Mouse (Mus musculus) heart, postnatal 10 days (tissue): ENCODE data around the gene Spg21. TPM values are rescaled to one million over a fixed set of nuclear protein-coding genes. Genes with fewer than 3 reads are reported as not detected.

Source experiments
- DNase-seq, 2 experiments: peaks; one replicate each; pipeline ENCODE4 v3.0.0; 2021
- intact Hi-C: fragments of 180-260 bp; cut with DNase I; formaldehyde crosslinking; loops from one replicate; pipeline ENCODE4 v1.15.1; 2025
- total RNA-seq, 2 experiments: library from RNA; stranded (reverse); gene quantifications; 2 replicates each; pipeline ENCODE4 v1.2.3; 2021

The Spg21 gene
- total RNA-seq, 2 experiments from 2014 or later, result 23.6 to 25.4 TPM

DNA sequence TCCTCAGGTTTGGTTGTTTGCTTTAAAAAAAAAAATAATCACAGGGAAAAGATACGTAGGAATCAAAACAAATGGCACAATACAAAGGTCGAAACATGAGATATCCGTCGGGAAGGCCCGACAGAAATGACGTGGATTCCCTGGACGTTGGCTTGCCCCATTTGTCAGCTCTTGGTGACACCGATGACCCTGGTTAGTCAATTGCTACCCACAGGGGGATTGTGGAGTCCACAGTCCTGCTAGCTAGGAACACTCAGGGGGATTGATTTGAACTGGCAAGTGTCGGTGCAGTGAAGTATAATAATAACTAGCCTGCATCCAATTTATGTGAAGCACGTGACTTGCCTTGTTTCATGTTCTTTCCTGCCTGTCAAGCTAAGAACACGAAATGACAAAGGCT, 6.9 kb downstream of the Spg21 start:
- intact Hi-C loops, result loop anchor here (10.0 kb wide), 1 partner anchor 117 kb away; the partner anchor contains the start of genes Pif1 and Plekho2
- DNase-seq, result peak in 1 of 2 experiments; percentile 8

GRCm38 (mm10) chr9:65472769-65473168, 12.0 kb downstream of the Spg21 start:
- no peak for DNase-seq
- intact Hi-C loops, result no loop called here

DNA sequence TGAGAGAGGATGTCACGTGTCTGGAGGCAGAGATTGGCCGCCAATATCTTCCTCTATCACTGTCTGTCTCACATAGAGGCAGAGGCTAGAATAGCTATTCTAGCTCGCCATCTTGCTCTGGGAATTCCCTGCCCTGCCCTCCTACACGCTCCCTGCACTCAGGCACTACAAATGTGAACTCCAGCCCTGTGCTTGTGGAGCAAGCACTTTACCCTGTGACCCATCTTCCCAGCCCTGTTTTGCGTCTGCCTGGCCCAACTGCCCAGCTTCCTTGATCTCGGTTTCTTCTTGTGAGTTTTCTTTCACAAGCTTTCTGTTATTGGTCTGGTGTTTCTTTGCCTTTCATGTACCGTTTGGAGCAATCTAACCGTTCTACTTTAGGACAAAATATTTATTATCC, 18.4 kb downstream of the Spg21 start:
- DNase-seq, result no peak
- intact Hi-C loops, result no loop called here

DNA sequence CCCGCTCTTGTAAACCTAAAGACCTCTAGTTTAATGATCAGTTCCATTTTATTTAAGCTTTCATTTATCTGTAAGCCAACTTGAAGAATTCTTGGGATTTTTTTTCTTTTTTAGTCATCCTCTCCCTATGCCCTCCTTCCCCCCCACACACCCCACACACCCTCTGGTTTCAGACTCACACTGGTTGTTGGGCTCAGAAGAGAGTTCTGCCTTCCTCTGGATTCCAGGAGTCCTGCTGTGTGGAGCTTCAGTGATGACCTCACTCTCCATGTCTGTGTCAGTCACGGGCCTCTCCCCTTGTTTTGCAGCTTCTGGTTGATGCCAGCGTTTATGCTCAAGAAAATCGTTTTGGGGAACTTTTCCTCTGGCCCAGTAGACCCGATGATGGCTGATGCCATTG, 19.3 kb downstream of the Spg21 start:
- intact Hi-C loops, result no loop called here
- DNase-seq, result no peak

DNA sequence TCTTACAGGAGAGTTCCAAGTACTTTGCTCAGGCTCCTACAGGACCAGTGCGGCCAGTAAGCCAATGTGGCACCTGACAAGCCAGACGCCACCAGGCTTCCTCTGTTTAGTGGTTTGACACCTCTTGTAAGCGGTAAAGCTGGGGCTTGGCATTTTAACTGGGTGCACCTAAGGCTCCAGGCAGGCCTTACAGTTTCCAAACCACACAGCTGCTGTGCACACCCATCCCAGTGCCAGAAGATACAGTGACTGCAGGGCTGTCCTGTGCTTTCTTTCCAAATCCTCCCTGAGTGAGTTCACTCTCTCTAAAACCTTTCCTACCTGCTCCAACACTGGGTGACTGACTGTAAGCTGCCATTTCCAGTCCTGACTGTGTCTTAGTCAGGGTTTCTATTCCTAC, 30.7 kb downstream of the Spg21 start:
- no peak for DNase-seq
- intact Hi-C loops, result no loop called here

GRCm38 (mm10) chr9:65492351-65492750, 31.6 kb downstream of the Spg21 start:
- intact Hi-C loops, result no loop called here

DNA sequence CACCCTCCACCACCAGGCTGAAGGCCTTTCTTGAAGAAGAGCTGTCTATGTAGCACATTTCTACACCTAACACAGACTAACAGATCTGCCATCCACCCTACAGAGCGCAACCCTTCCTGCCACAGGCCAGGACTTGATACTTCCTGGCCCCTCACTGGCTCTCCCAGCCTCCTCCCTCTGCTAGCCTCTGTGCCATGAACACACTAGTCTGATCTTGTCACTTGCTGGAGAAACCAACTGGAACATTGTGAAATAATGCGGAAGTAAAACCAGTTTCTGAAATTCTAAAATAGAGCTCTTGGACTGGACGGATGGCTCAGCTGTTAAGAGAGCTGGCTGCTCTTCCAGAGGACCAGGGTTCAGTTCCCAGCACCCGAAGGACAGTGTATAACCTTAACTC, 32.1 kb downstream of the Spg21 start:
- intact Hi-C loops, result no loop called here
- DNase-seq, result no peak

More at GRCm38 (mm10) chr9:65492351-65492750, 31.6 kb downstream of the Spg21 start:
- no peak for DNase-seq

GRCm38 (mm10) chr9:65502146-65502545, 41.4 kb downstream of the Spg21 start:
- intact Hi-C loops, result no loop called here
- DNase-seq, result peak in 1 of 2 experiments; percentile 11

GRCm38 (mm10) chr9:65502721-65503505, 42.2 kb downstream of the Spg21 start:
- no peak for DNase-seq
- intact Hi-C loops, result no loop called here

- intact Hi-C loops, result no loop called here
- no peak for DNase-seq
Observed at GRCm38 (mm10) chr9:65508449-65508848, 47.7 kb downstream of the Spg21 start.

GRCm38 (mm10) chr9:65512520-65512919, 51.8 kb downstream of the Spg21 start:
- no peak for DNase-seq
- intact Hi-C loops, result no loop called here

- intact Hi-C loops, result no loop called here
- DNase-seq, result no peak
Observed at GRCm38 (mm10) chr9:65514431-65514830, 53.7 kb downstream of the Spg21 start.

DNA sequence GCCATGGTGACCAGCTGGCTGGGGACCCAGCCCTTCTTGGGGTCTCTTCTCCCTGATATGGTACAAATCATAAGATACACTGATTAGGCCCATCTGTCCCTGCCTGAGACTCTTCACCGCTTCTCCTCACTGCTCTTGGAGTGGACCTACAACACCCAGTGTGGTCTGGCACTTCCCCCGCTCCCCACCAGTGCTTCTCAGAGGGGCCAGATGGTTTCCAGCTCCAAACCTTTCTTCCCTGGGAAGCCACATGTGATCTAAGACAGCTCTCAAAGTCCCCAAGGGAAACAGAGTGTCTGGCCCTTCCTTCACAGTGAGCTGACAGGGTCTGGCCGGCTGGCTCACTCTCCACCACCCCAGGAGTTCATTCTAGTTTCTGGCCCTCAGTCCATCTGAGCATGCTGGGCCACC, 54.1 kb downstream of the Spg21 start:
- no peak for DNase-seq
- intact Hi-C loops, result no loop called here

GRCm38 (mm10) chr9:65519807-65520504, 59.2 kb downstream of the Spg21 start, which contains the start of gene Ankdd1a:
Gene Ankdd1a, minus strand, starts transcription at chr9:65520193.
- intact Hi-C loops, result no loop called here
- no peak for DNase-seq

- DNase-seq, result no peak
- intact Hi-C loops, result no loop called here
Observed at GRCm38 (mm10) chr9:65520505-65520876, 59.7 kb downstream of the Spg21 start.

- intact Hi-C loops, result loop anchor here (1.0 kb wide), 1 partner anchor 58 kb away; no protein-coding TSS in a partner anchor
- DNase-seq, result peak; percentile 88 to 92
Observed at GRCm38 (mm10) chr9:65523611-65524364, 63.0 kb downstream of the Spg21 start.

- intact Hi-C loops, result no loop called here
- DNase-seq, result no peak
Observed at GRCm38 (mm10) chr9:65525445-65526195, 64.9 kb downstream of the Spg21 start.

- DNase-seq, result no peak
- intact Hi-C loops, result no loop called here
Observed at GRCm38 (mm10) chr9:65528417-65529038, 67.8 kb downstream of the Spg21 start.

- DNase-seq, result no peak
- intact Hi-C loops, result no loop called here
Observed at GRCm38 (mm10) chr9:65529659-65530058, 68.9 kb downstream of the Spg21 start.

- intact Hi-C loops, result no loop called here
- DNase-seq, result no peak
Observed at GRCm38 (mm10) chr9:65531283-65531682, 70.5 kb downstream of the Spg21 start.
